Mouse (Mus musculus) layer of hippocampus, postnatal 36 days (tissue): ENCODE measurements around the gene Rab23. TPM values are rescaled to one million over a fixed set of nuclear protein-coding genes. Genes with fewer than 3 reads are reported as not detected.

Source experiments
- DNase-seq, 2 experiments: peaks; one replicate each; pipeline ENCODE4 v3.0.0; 2022
- total RNA-seq, 2 experiments: library from RNA; stranded (reverse); gene quantifications; 2 replicates each; pipeline ENCODE4 v1.2.3; 2021

Gene Rab23
- total RNA-seq, result 10 to 100 TPM; 26.4 to 32.3 TPM

DNA sequence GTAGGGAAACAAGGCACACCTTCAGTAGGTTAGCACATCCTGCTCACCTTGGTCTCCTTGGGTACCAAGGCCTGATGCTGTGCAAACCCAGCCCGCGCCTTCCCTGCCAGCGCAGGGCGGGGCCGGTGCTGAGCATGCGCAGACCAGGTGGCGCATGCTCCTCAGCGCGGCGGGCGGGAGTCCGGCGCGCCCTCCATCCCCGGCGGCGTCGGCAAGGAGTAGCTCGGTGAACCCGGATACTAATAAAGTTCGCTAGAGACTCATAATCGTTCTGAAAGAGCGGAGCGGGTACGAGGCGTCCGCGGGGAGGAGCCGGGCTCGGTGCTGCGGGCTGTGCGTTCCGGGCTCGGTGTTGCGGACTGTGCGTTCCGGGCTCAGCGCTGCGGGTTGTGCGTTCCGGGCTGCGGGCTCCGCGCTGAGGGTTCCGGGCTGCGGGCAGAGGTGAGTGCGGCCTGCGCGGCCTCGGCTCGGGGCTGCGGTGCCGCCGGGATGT lies at the start of gene Rab23:
Gene Rab23 (plus strand): TSS at position 155 of the 493 bp plus-strand sequence.
- peak; percentile 83 to 85 for DNase-seq

DNA sequence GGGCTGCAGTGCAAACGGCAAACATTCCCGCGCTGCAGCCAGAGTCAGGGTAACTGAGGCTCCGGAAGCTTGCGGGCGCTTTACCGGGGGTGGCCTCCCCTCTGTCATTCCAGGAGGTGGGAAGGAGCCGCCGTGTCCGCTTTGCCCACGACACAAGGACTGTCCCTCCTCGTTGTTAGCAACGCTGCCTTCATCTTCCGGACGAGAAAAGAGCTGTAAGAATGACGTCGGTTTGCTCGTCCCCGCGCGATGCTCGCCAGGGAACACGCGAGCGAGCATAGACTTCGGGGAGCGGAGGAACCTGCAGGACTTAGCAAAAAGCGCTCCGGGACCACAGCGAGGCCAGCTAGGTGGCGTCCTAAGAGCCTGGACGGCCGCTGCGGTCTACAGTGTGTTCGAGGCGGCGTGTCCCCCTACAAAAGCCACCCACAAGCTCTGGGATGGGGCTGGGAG lies 49.5 kb upstream of the Rab23 start:
- DNase-seq, result peak; percentile 58 to 59

DNA sequence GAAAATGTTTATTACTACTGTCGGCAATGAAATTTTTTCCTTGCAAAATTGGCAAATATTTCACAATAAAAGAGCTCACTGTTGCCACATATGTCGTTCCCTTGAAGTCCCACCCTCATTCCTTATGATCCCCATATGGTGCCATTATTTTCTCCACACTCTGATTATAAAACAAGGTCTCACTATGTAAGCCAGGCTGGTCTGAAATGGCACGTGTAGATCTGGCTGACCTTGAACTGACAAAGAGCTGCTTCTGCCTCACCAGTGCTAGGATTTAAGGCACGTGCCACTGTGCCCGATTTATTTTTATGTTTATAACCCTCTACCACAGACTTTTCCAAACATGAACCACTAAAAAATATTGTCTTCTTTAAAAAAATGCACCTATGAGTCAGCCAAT lies 48.2 kb upstream of the Rab23 start:
- DNase-seq, result no peak

DNA sequence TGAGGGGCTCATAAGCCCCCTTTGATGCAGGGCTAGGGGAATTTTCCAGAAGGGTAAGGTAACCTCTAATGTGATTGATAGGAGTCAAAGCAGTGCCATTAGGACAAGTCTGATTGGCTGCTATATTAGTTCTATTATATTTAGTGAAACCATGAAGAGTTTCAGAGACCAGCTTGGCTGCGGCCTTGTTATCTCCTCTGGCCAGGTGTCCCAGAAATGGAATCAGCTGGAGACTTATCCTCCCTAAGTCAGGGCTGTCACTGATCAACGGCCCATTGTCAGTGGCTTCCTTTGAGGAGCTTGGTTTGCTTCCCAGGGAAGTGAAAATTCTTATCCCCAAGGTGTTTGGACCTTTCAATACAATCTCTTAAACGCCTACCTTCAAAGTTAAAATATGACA lies 47.6 kb upstream of the Rab23 start:
- no peak for DNase-seq

DNA sequence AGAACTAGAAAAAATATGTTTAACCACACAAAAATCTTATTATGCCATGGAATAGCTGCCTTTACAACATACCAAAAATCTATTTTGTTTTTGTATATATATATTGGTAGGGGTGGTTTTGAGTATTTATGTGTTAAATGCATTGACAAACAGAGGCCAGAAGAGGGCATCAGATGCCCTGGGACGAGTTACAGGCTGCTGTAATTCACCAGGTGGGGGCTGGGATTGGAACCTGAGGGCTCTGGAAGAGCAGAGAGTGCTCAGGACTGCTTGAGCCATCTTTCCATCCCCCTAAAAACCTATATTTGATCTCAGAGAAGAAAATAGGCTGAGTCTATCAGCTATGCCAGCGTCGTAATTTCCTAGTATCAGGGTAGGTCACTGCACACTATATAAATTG lies 47.2 kb upstream of the Rab23 start:
- peak in 1 of 2 experiments; percentile 6 for DNase-seq

DNA sequence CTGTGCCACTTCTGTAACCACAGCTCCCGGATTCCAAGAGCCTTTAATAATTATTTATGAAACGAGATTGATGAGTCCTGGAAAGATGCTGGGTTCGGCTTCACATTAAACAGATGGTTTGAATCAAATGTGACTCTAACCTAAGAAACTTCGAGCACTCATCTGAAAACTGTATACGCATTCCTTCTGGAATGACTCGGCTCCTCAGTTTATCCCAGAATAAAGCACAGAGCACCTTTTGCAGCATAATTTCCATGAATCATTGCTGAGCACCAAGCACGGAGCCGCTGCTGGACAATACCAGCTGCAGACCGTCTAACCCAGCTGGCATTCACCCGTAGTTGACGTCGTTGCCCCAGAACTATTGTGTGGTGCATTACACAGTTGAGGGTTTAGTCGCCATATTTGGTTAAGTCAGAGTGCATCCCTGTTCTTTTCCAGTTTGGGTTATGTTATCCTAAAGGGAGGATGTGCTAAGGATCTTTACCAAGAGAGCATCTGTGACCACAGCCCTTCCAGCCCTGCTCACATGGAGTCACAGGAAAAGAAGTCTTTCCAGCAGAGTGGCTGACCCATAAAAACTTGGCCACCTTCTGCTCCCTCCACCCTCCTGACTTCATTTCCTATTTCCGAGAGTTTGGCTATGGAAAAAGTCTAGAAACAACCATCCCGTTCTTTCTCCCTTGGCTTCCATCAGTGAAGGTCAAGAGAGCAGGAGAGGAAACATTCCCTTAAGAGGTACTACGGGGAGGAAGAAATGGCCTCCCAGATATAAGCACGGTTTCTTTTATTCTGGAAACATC lies 46.3 kb upstream of the Rab23 start:
- DNase-seq, result no peak

DNA sequence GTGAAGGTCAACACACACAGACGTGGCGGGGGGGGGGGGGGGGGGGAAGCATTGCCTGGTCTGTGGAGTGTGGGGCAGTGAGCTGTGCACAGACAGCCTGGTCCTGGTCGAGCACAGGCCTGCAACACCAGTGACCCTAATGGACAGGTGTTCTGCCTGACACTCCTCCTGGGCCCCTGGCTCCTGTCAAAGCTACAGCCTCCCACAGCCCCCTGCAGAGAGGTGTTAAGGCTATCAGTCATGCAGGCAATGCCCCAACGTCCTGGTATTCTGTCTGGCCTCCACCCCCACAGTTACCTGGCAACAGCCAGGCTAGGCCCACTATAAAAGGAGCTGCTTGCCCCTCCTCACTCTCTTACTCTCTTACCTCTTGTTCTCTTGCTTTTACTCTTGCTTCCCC lies 39.3 kb upstream of the Rab23 start:
- no peak for DNase-seq

DNA sequence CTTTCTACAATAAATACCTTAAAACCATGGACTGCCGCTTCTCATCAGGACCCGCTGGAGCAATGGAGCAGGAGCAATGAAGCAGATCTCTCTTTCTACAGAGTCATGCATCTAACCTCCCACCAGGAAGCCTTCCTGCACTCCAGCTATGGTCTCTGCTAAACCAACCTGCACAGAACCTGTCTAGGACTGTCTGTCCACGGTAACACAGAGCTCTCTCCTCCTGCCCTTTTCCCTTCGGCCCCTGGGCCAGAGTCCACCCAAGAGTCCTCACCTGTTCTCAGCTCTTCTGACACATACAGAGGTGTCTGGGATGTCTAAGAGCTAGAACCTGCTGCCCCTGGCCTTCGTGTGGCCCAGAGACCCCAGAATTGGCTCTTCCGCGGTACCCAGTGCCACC lies 38.8 kb upstream of the Rab23 start:
- no peak for DNase-seq

DNA sequence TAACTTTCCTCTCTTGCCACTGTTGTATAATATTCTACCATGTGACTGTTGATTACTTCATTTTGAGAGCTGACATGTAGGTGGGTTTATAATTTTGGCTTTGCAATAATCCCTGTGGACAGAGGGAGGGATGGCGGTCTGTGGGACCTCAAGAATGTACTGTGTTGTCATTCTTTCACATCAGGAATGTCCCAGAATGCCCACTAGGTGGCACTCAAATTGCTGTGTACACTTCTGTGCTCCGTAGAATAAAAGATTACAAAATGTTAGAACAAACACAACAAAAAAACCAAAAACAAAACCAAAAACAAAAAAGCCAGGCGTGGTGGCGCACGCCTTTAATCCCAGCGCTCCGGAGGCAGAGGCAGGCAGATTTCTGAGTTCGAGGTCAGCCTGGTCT lies 35.2 kb upstream of the Rab23 start:
- no peak for DNase-seq

DNA sequence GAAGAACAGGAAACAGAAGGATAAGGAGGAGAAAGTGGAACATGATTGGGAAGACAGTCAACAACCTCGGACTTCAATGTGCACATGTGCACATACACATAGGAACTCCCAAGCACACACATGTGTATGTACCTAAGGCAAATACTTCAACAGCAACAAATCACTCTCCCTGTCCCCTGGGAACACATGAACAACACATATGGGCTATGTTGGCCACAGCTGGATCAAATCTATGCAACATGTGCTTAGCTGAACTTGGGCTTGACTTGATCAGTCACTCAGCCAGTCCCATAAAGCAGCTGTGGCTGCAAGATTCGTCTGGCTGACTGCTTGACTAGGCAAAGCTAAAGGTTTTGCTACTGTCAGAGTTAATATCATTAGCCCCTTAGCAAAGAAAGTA lies 30.9 kb upstream of the Rab23 start:
- DNase-seq, result no peak

DNA sequence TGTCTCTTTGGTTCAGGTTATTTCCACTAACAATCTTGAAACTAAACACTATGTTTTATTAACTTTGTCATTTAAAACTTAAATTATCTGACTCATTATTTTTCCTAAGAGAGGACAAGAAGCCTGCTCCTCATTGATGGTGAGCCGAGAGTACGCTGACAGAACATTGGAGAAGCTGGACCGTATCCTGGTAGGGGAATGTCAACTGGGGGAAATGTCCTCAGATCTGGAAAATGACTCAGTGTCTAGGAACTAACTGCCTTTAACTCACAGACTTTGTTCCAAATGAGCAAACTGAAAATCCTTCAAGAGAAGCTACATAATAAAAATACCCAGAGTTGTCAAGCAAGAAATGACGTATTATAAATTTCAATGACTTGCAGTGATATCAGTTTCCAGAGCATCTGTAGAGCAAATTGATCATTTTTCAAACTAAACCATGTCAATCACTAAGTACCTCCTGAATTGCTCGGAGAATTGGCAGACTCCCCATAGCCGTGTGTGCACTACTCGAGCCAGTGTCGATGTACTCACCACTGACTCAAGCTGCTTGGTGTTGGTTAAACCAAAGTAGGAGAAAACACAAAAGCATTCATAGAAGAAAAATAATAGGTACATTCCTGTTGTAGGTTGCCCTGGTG lies 30.1 kb upstream of the Rab23 start:
- DNase-seq, result no peak

DNA sequence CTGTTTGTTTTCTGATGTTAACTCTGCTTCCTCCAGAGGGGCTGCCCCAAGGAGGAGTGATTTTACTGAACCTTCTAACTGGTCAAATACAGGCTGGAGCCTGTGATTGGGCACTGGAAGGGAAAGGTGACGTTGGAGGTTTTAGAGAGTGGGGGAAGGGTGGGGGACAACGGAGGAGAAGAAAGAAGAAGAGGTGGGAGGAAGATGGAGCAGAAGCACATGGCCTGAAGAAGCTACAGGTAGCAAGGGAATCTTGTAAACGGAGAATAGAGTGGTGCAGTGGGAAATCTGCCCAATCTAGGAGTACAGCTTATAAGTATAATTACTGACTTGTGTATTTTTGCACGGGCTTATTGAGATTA lies 29.6 kb upstream of the Rab23 start:
- no peak for DNase-seq

DNA sequence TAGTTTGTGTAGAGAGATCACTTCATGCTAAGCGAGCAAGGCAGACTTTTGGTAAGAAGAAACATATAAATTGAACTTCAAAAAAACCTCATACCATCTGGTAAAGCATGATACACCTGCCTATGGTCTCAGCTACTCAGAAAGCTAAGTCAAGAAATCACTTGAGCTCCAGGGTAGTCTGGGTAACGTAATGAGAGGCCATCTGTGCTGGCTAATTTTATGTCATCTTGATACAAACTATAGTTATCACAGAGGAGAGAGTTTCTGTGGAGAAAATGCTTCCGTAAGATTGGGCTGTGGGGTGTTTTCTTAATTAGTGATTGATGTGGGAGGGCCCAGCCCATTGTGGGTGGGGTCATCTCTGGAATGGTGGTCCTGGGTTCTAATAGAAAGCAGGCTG lies 25.8 kb upstream of the Rab23 start:
- no peak for DNase-seq

DNA sequence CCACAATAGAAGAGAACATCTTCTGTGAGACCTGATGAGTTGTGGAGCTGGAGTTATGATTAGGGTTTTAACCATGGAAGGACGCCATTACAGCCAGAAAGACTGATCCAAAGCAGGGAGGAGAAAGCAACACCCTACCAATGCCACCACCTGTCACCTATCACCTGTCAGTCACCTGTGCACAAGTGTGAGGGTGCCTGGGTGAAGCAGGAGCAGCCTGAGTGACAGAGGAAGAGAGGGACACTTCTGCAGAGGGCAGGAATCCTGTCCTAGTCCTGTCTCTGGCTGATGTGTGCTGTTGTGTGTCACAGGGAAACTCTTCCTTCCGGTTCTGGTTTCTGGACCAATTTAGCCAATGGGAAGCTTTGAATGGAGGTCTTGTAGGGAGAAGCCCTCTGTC lies 23.7 kb upstream of the Rab23 start:
- DNase-seq, result no peak

DNA sequence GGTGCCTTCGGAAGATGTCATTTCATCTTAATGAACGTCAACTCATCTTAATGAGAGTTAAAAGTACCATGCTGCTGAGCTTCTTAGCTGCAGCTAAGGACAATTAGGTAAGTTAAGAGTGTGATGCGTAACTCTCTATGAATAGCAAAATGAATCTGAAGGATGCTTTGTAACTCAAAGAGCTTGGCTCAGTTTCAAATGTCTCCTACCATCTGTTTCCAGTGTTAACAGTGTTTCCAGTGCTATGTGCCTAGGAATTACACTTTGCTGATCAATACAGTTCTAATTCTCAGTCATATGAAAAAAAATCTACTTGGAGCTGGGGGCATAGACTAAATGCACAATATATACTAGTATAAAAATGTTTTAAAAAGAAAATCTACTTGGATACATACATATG lies 18.4 kb upstream of the Rab23 start:
- DNase-seq, result no peak

DNA sequence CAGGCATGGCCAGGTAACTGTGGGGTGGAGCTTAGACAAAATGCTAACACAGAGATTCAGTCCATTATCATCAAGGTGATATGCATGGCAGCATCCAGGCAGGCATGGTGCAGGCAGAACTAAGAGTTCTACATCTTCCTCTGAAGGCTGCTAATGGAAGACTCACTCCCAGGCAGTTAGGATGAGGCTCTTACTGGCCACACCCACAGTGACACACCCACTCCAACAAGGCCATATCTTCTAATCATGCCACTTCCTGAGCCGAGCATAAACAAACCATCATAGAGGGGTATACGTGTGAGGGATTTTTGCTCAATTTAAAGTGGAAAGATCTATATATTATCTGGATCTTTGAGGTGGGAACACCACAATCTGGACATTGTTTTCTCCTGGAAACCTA lies 10.1 kb upstream of the Rab23 start:
- DNase-seq, result no peak

DNA sequence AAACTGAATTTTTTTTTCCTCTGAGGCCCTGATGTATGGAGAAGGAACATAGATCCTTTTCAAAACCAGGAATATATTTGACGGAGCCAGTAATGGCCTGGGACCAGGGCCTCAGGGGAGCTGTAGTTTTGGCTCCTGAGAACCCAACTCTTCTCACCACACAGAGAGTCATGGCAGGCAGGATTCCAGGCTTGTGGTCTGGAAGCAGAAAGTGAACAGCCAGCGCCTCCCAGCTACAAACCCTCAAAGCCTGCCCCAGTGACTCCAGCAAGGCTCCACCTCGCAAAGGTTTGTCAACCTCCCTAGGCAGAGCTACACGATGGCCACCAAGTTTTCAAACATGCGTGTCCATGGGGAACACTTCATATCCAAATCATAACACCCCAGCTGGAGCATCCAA lies 7.7 kb upstream of the Rab23 start:
- no peak for DNase-seq

DNA sequence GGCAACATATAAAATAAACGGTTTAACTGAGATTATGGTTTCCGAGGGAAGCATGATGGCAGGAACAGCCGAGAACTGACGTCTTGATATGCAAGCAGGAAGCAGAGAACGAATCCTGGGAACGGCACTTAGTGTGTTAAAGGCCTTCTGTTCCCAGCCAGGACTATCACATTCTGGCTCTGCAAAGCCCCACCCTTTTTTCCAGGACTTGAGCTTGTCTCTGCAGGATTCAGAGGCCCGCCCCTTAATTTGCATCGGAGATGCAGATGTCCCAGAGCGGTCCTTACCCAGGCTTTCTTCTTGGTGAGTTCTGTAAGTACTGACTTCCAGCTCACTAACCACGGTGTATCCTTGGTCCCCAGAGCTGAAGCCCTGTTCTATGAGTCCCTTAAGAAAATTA lies 4.9 kb upstream of the Rab23 start:
- no peak for DNase-seq

DNA sequence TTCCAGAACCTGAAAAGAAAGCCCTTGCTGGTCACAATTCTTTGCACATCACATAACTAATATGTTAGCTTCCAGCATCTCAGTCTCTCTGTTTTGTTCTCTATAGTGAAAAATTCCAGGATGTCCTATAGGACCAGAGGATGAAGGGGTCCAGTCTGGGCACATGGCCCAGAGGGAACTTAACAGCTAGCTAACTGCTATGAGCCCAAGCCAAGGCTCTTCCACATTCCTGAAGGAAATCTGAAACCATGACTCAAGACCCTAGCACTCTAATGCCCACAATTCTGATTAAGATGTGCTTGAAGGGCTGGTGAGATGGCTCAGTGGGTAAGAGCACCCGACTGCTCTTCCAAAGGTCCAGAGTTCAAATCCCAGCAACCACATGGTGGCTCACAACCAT lies 2.1 kb upstream of the Rab23 start:
- no peak for DNase-seq

DNA sequence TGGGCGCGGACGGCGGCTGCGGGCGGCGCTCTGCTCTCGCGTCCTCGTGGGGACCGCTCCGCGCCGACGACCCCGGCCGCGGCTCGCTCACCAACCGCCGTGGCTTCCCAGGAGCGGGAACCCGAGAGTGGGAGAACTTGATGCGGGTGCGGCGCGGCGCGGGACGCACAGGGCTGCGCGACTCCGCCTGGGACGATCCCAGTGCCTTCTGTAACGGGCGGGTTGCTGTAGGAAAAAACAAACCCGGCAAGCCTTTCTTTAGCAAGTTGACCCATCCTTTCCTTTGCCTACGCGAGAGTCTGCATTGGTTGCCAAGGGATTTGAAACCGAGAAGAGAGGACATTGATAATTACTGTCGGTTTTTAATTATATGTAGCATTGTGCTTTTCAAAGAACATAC lies 544 bp downstream of the Rab23 start:
- no peak for DNase-seq

DNA sequence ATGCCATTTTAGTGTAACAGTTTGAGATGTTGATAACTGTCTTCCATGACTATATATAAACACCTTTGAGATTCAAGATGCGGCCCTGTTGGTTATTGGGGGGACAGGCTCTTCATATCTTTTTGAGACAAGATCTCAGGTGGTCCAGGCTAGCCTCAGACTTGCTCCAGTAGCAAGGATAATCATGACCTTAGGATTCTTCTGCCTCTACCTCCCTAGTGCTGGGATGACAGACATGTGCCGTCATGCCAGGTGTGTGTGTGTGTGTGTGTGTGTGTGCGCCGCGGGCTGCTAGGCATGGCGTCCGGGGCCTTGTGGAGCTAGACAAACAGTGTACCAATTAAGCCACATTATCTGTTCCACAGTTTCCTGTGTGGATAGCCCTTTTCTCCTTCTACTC lies 1.3 kb downstream of the Rab23 start:
- no peak for DNase-seq

DNA sequence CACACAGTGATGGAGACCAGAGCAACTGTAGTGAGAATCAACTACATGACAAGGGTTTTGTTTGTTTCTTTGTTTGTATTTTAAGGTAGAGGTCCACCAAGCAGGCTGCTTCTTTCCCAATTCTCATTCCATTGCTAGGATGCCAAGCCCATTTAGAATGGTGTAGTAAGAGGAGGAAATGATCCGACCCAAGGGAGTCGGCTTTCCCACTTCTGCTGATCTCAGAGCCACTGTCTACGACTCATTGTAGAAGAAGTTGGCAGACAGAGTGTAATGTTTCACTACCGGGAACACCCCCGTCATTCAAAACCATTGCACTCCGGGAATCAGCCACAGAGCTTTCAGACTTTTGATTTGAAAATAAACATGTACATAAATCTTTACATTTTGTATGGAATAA lies 4.8 kb downstream of the Rab23 start:
- DNase-seq, result no peak

DNA sequence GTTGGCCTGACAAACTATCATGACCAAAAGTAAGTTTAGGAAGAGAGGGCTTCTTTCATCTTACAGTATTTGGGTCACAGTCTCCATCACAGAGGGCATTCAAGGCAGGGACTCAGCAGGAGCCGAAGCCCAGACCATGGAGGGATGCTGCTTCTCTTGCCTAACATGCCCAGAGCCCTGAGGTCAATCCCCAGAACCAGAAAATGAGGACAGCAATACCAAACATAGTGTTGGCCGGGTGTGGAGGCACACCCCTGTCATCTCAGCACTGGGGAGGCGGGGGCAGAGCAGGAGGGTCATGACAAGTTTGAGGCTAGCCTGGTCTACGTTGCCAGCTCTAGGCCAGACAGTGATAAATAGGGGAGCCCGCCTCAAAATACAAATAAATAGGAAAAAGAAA lies 5.4 kb downstream of the Rab23 start:
- no peak for DNase-seq

DNA sequence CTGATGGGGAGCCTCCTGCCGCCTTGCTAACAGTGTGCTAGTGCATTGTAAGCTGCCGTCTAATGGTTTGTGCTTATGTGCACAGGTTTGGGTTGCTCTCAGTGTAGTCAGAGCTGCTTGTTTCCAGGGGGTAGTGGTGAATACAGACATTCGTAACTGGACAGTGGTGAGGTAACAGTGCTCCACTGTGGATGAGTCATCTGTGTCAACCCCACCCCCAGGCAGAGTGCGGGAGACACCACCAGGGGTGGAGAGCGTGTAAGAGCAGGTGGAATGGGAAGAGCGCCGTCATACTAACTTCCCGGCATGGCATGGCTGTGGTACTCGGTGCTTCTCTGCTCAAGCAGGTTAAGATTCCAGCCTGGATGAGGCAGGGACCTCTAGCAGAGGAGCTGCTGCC lies 13.4 kb downstream of the Rab23 start:
- no peak for DNase-seq
